Mouse (Mus musculus): ENCODE measurements around the gene Dnm3.

The Dnm3 gene

GRCm38 (mm10) chr1:162143974-162144912, 333.6 kb downstream of the Dnm3 start:
- TF ChIP-seq NANOG (IDR thresholded peaks at IDR 0.05; ENCODE audit: borderline replicate concordance, low read length) (no peak), CTCF (conservative IDR thresholded peaks at IDR 0.05; ENCODE audit: low read length) (no peak), POU5F1 (IDR thresholded peaks at IDR 0.05; ENCODE audit: borderline replicate concordance, low read length) (no peak)

GRCm38 (mm10) chr1:162142285-162142684, 335.5 kb downstream of the Dnm3 start:
- Histone ChIP-seq H3K9me3 (ENCODE audit: low read length) (no peaks in the 10 kb centered on the region), H3K4me3 (replicated peaks; ENCODE audit: low read length) (no peak overlapping the region), H3K36me3 (ENCODE audit: insufficient read depth, low read length) (no peaks in the 10 kb centered on the region), H3K27me3 (ENCODE audit: insufficient read depth, low read length) (no peaks in the 10 kb centered on the region), H3K4me1 (replicated peaks; ENCODE audit: low read depth, low read length) (no peaks in the 10 kb centered on the region)
- TF ChIP-seq NANOG (IDR thresholded peaks at IDR 0.05; ENCODE audit: borderline replicate concordance, low read length) (no peak), CTCF (conservative IDR thresholded peaks at IDR 0.05; ENCODE audit: low read length) (no peak), POU5F1 (IDR thresholded peaks at IDR 0.05; ENCODE audit: borderline replicate concordance, low read length) (no peak)

More at GRCm38 (mm10) chr1:162143974-162144912, 333.6 kb downstream of the Dnm3 start:
- Histone ChIP-seq H3K36me3 (ENCODE audit: insufficient read depth, low read length) (no peaks in the 10 kb centered on the region), H3K4me1 (replicated peaks; ENCODE audit: low read depth, low read length) (no peaks in the 10 kb centered on the region), H3K9me3 (ENCODE audit: low read length) (no peaks in the 10 kb centered on the region), H3K27me3 (ENCODE audit: insufficient read depth, low read length) (no peaks in the 10 kb centered on the region), H3K4me3 (replicated peaks; ENCODE audit: low read length) (no peak overlapping the region)

- H3K27me3 ChIP-seq (ENCODE audit: insufficient read depth, low read length), result no peaks in the 10 kb centered on the region
Measured at GRCm38 (mm10) chr1:162136328-162136727, 341.5 kb downstream of the Dnm3 start.

GRCm38 (mm10) chr1:162135451-162136213, 342.2 kb downstream of the Dnm3 start:
- Histone ChIP-seq H3K27me3 (ENCODE audit: insufficient read depth, low read length) (no peaks in the 10 kb centered on the region), H3K4me3 (replicated peaks; ENCODE audit: low read length) (no peak overlapping the region), H3K9me3 (ENCODE audit: low read length) (no peaks in the 10 kb centered on the region), H3K36me3 (ENCODE audit: insufficient read depth, low read length) (no peaks in the 10 kb centered on the region), H3K4me1 (replicated peaks; ENCODE audit: low read depth, low read length) (no peaks in the 10 kb centered on the region)
- TF ChIP-seq POU5F1 (IDR thresholded peaks at IDR 0.05; ENCODE audit: borderline replicate concordance, low read length) (no peak), CTCF (conservative IDR thresholded peaks at IDR 0.05; ENCODE audit: low read length) (no peak), NANOG (IDR thresholded peaks at IDR 0.05; ENCODE audit: borderline replicate concordance, low read length) (no peak)

More at GRCm38 (mm10) chr1:162136328-162136727, 341.5 kb downstream of the Dnm3 start:
- Histone ChIP-seq H3K4me3 (replicated peaks; ENCODE audit: low read length) (no peak overlapping the region), H3K4me1 (replicated peaks; ENCODE audit: low read depth, low read length) (no peaks in the 10 kb centered on the region), H3K36me3 (ENCODE audit: insufficient read depth, low read length) (no peaks in the 10 kb centered on the region), H3K9me3 (ENCODE audit: low read length) (no peaks in the 10 kb centered on the region)
- TF ChIP-seq POU5F1 (IDR thresholded peaks at IDR 0.05; ENCODE audit: borderline replicate concordance, low read length) (no peak), NANOG (IDR thresholded peaks at IDR 0.05; ENCODE audit: borderline replicate concordance, low read length) (no peak), CTCF (conservative IDR thresholded peaks at IDR 0.05; ENCODE audit: low read length) (no peak)

- Histone ChIP-seq H3K27me3 (ENCODE audit: insufficient read depth, low read length) (no peaks in the 10 kb centered on the region), H3K36me3 (ENCODE audit: insufficient read depth, low read length) (no peaks in the 10 kb centered on the region), H3K4me1 (replicated peaks; ENCODE audit: low read depth, low read length) (no peaks in the 10 kb centered on the region), H3K4me3 (replicated peaks; ENCODE audit: low read length) (no peak overlapping the region), H3K9me3 (ENCODE audit: low read length) (no peaks in the 10 kb centered on the region)
- TF ChIP-seq POU5F1 (IDR thresholded peaks at IDR 0.05; ENCODE audit: borderline replicate concordance, low read length) (no peak), CTCF (conservative IDR thresholded peaks at IDR 0.05; ENCODE audit: low read length) (no peak), NANOG (IDR thresholded peaks at IDR 0.05; ENCODE audit: borderline replicate concordance, low read length) (no peak)
Measured at GRCm38 (mm10) chr1:162134651-162135066, 343.2 kb downstream of the Dnm3 start.

GRCm38 (mm10) chr1:162132908-162133641, 344.8 kb downstream of the Dnm3 start:
- Histone ChIP-seq H3K36me3 (ENCODE audit: insufficient read depth, low read length) (no peaks in the 10 kb centered on the region), H3K4me1 (replicated peaks; ENCODE audit: low read depth, low read length) (no peaks in the 10 kb centered on the region), H3K4me3 (replicated peaks; ENCODE audit: low read length) (no peak overlapping the region), H3K9me3 (ENCODE audit: low read length) (no peaks in the 10 kb centered on the region), H3K27me3 (ENCODE audit: insufficient read depth, low read length) (no peaks in the 10 kb centered on the region)
- no peak for TF ChIP-seq NANOG (IDR thresholded peaks at IDR 0.05; ENCODE audit: borderline replicate concordance, low read length)
- no peak for TF ChIP-seq POU5F1 (IDR thresholded peaks at IDR 0.05; ENCODE audit: borderline replicate concordance, low read length)
- TF ChIP-seq CTCF (conservative IDR thresholded peaks at IDR 0.05; ENCODE audit: low read length), result no peak

GRCm38 (mm10) chr1:162126856-162127792, 350.7 kb downstream of the Dnm3 start:
- H3K36me3 ChIP-seq (ENCODE audit: insufficient read depth, low read length), result no peaks in the 10 kb centered on the region
- no peak for TF ChIP-seq CTCF (conservative IDR thresholded peaks at IDR 0.05; ENCODE audit: low read length)
- TF ChIP-seq POU5F1 (IDR thresholded peaks at IDR 0.05; ENCODE audit: borderline replicate concordance, low read length), result no peak
- no peak for TF ChIP-seq NANOG (IDR thresholded peaks at IDR 0.05; ENCODE audit: borderline replicate concordance, low read length)
- no peaks in the 10 kb centered on the region for H3K4me1 ChIP-seq (replicated peaks; ENCODE audit: low read depth, low read length)
- no peaks in the 10 kb centered on the region for H3K9me3 ChIP-seq (ENCODE audit: low read length)
- H3K27me3 ChIP-seq (ENCODE audit: insufficient read depth, low read length), result no peaks in the 10 kb centered on the region
- no peak overlapping the region for H3K4me3 ChIP-seq (replicated peaks; ENCODE audit: low read length)

All from E14TG2a.4 (cell line).